ENCODE assay signal across 9 mouse cellular contexts in the genomic region with DNA sequence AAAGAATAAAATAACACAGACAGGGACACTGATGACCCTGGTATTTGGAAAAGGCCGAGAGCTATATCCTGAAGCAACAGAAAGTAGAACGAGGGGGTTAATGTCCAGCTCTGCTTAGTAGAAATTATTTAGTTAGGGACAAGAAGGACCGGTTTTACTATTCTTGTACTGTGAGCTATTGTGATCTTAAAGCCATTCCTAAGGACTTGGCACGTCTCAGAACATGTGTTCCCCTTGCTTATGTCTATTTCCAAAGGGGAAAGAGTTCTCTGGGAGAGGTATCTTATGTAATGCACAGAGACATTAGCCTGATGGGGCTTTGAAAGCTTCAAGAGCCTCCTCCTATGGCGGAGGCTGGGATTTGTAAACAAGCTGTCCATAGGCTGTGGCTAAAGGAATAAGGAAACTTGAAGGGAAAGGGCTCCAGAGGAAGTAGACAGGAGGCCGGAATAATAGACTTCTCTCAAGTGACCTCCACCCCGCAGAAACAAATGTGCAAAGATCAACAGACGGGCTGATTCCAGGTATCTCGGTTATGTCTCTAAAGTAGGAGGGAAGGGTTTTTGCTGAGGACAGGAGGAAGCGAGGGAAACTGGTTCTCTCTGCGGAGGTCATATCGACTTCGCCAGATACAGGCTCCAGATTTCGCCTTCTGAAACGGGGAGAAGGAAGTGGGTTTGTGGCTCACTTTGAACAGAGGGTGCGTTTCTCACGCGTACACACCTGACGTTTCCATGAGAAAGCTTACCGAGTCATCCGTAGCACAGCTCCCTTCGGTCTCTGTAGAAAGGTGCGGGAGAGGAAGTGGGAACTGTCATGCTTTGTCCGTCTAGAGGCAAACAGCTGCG. TPM values are rescaled to one million over a fixed set of nuclear protein-coding genes. Genes with fewer than 3 reads are reported as not detected.
A peak's percentile ranks its signal among the peaks of the same experiment; 100 is the strongest.
DNase-seq lines count a peak whose midpoint lies in the region; ATAC-seq lines count a peak whose summit lies in the region.
"Had no signal": no experiment of that assay in that cellular context is flagged by ENCODE, and none has a peak within 500 bp of the region (broad histone marks: within the 10 kb centered on the region; RNA-seq: fewer than 3 reads in every experiment).

No protein-coding gene starts in this region.

- ATAC-seq in neural tube, embryonic 13.5 days (ENCODE audit: low read depth), result no peak

- H3K27ac ChIP-seq in neural tube, embryonic 13.5 days (replicated peaks), result no peak overlapping the region

- peaks cover 4% of the 10 kb centered on the region; the same call in 1 of the 2 replicates for H3K27me3 ChIP-seq in neural tube, embryonic 13.5 days

- DNase-seq in neural tube, embryonic 10.5 days (ENCODE audit: extremely low spot score, low spot score), result no peak
- peak; percentile 8 to 12 for DNase-seq in heart, postnatal 10 days
- DNase-seq in lung, postnatal 10 days, result peak; percentile 8
- DNase-seq in thymus, postnatal 36 days, result peak; percentile 27 to 37
- DNase-seq in cerebellum, postnatal 25 days, result no peak
- DNase-seq in ovary, postnatal 14 days (ENCODE audit: low spot score), result no peak
- no peak for DNase-seq in adrenal gland, postnatal 25 days

- WGBS in neural tube, embryonic 13.5 days, result 77% methylated on average over 25 of the region's 25 CpGs

- no peak overlapping the region for H3K9ac ChIP-seq in neural tube, embryonic 13.5 days

- no peaks in the 10 kb centered on the region for H3K9me3 ChIP-seq in neural tube, embryonic 13.5 days

- H3K4me2 ChIP-seq in neural tube, embryonic 13.5 days, result no peak overlapping the region

- H3K4me1 ChIP-seq in neural tube, embryonic 13.5 days (replicated peaks), result peaks cover 2% of the 10 kb centered on the region

- no peaks in the 10 kb centered on the region for H3K36me3 ChIP-seq in neural tube, embryonic 13.5 days

- peak overlapping the region; percentile 5; the same call in 1 of the 2 replicates for H3K4me3 ChIP-seq in neural tube, embryonic 13.5 days

- intact Hi-C loops in heart, postnatal 10 days (cut with DNase I), result no loop called here

RNA-seq across cellular contexts. Expression of a gene that starts 5.4 kb away (rescaled TPM):
- 18.8 and 20.9 TPM in 2 replicates for polyA plus RNA-seq in neural tube, embryonic 13.5 days (2015; fragmentation: Nextera tagmentation; extraction: Ambion mirVana)
- 10 to 100 TPM; 17.1 to 18.5 TPM for total RNA-seq in heart, postnatal 10 days (2021)
- total RNA-seq in adrenal gland, postnatal 25 days (2021), result 8.9 and 11.1 TPM in 2 replicates

RNA-seq across cellular contexts. Expression of a gene that starts 5.7 kb away (rescaled TPM):
- polyA plus RNA-seq in neural tube, embryonic 13.5 days (2015; fragmentation: Nextera tagmentation; extraction: Ambion mirVana), result not detected in 2 replicates
- total RNA-seq in heart, postnatal 10 days (2021), result not detected
- total RNA-seq in adrenal gland, postnatal 25 days (2021), result not detected in 2 replicates
- polyA plus RNA-seq: limb, embryonic 14.5 days had no signal

Comparison
In these comparisons a context has a peak if more than half of its experiments do, and no peak if none do; other contexts are left out.
1. DNase-seq: peak in heart, postnatal 10 days (2 of 2), lung, postnatal 10 days (single experiment) and thymus, postnatal 36 days (2 of 2); none in neural tube, embryonic 10.5 days (single experiment), cerebellum, postnatal 25 days (0 of 2), ovary, postnatal 14 days (single experiment) and adrenal gland, postnatal 25 days (single experiment).